Mouse (Mus musculus) forebrain, embryonic 11.5 days (tissue): Measurements from ENCODE around the gene Ptpn23. TPM values are rescaled to one million over a fixed set of nuclear protein-coding genes. Genes with fewer than 3 reads are reported as not detected.

Source experiments
- polyA plus RNA-seq: library from polyadenylated mRNA; unstranded; fragments of >200 nt; fragmentation: Nextera tagmentation; extraction: Ambion mirVana; gene quantifications from 2 replicates; pipeline ENCODE4 v1.2.1, GENCODE M21; 2014

Gene Ptpn23
- polyA plus RNA-seq, 1 experiment from 2014 or later = 17.7 TPM

Other genes starting within 250 kb of the Ptpn23 start
- 10.9 and 11.3 TPM in 2 replicates for gene Cspg5, start 164.4 kb downstream of the Ptpn23 start, polyA plus RNA-seq
- 37.5 and 40.3 TPM in 2 replicates for gene Elp6, start 103.0 kb downstream of the Ptpn23 start, polyA plus RNA-seq
- gene Scap, start 74.9 kb downstream of the Ptpn23 start, polyA plus RNA-seq = 40.2 and 42.8 TPM in 2 replicates
- gene Ngp, start 11.5 kb upstream of the Ptpn23 start, polyA plus RNA-seq = 0.36 and 0.67 TPM in 2 replicates
- 9.1 and 9.8 TPM in 2 replicates for gene Klhl18, start 68.5 kb upstream of the Ptpn23 start, polyA plus RNA-seq
- gene Kif9, start 68.7 kb upstream of the Ptpn23 start, polyA plus RNA-seq = 0.88 and 1.4 TPM in 2 replicates
- gene Setd2, start 124.4 kb upstream of the Ptpn23 start, polyA plus RNA-seq = 48.7 and 56.9 TPM in 2 replicates
- 20.6 and 22.9 TPM in 2 replicates for gene Nradd, start 216.2 kb upstream of the Ptpn23 start, polyA plus RNA-seq
- 2.2 and 2.4 TPM in 2 replicates for gene Nbeal2, start 245.9 kb upstream of the Ptpn23 start, polyA plus RNA-seq
- 149 and 164 TPM in 2 replicates for gene Ccdc12, start 248.3 kb upstream of the Ptpn23 start, polyA plus RNA-seq